Mouse (Mus musculus): Measurements from ENCODE around the gene Mta3.

Gene Mta3

GRCm38 (mm10) chr17:83759547-83759946 is 53.6 kb downstream of the Mta3 start:
- no peak for DNase-seq (ENCODE audit: low spot score)

GRCm38 (mm10) chr17:83764538-83764937 is 58.6 kb downstream of the Mta3 start:
- no peak for DNase-seq (ENCODE audit: low spot score)

GRCm38 (mm10) chr17:83767064-83767463 is 61.1 kb downstream of the Mta3 start:
- no peak for DNase-seq (ENCODE audit: low spot score)

GRCm38 (mm10) chr17:83768309-83768708 is 62.3 kb downstream of the Mta3 start:
- no peak for DNase-seq (ENCODE audit: low spot score)

- no peak for DNase-seq (ENCODE audit: low spot score)
These were observed 64.4 kb downstream of the Mta3 start for GRCm38 (mm10) chr17:83770371-83770770.

- DNase-seq (ENCODE audit: low spot score) = no peak
These were observed 65.0 kb downstream of the Mta3 start for GRCm38 (mm10) chr17:83770931-83771330.

- DNase-seq (ENCODE audit: low spot score) = no peak
These were observed 66.1 kb downstream of the Mta3 start for GRCm38 (mm10) chr17:83772110-83772509.

GRCm38 (mm10) chr17:83772711-83773110 is 66.7 kb downstream of the Mta3 start:
- DNase-seq (ENCODE audit: low spot score) = no peak

GRCm38 (mm10) chr17:83776965-83777364 is 71.0 kb downstream of the Mta3 start:
- DNase-seq (ENCODE audit: low spot score) = no peak

GRCm38 (mm10) chr17:83777462-83778051 is 71.6 kb downstream of the Mta3 start:
- DNase-seq (ENCODE audit: low spot score) = no peak

GRCm38 (mm10) chr17:83780228-83780627 is 74.3 kb downstream of the Mta3 start:
- no peak for DNase-seq (ENCODE audit: low spot score)

- no peak for DNase-seq (ENCODE audit: low spot score)
These were observed 76.8 kb downstream of the Mta3 start for GRCm38 (mm10) chr17:83782740-83783139.

GRCm38 (mm10) chr17:83786418-83786817 is 80.5 kb downstream of the Mta3 start:
- DNase-seq (ENCODE audit: low spot score) = no peak

- DNase-seq (ENCODE audit: low spot score) = no peak
These were observed 84.2 kb downstream of the Mta3 start for GRCm38 (mm10) chr17:83790158-83790557.

GRCm38 (mm10) chr17:83792388-83792787 is 86.4 kb downstream of the Mta3 start:
- no peak for DNase-seq (ENCODE audit: low spot score)

- no peak for DNase-seq (ENCODE audit: low spot score)
These were observed 89.2 kb downstream of the Mta3 start for GRCm38 (mm10) chr17:83795121-83795520.

GRCm38 (mm10) chr17:83799506-83800050 is 93.6 kb downstream of the Mta3 start:
- DNase-seq (ENCODE audit: low spot score) = no peak

- DNase-seq (ENCODE audit: low spot score) = no peak
These were observed 98.0 kb downstream of the Mta3 start for GRCm38 (mm10) chr17:83803987-83804386.

GRCm38 (mm10) chr17:83805078-83805477 is 99.1 kb downstream of the Mta3 start:
- DNase-seq (ENCODE audit: low spot score) = no peak

- DNase-seq (ENCODE audit: low spot score) = no peak
These were observed 101.4 kb downstream of the Mta3 start for GRCm38 (mm10) chr17:83807345-83807744.

GRCm38 (mm10) chr17:83807778-83808398 is 101.9 kb downstream of the Mta3 start:
- peak; percentile 58 for DNase-seq (ENCODE audit: low spot score)

GRCm38 (mm10) chr17:83808476-83809098 is 102.6 kb downstream of the Mta3 start:
- no peak for DNase-seq (ENCODE audit: low spot score)

- DNase-seq (ENCODE audit: low spot score) = no peak
These were observed 103.3 kb downstream of the Mta3 start for GRCm38 (mm10) chr17:83809197-83809829.
